Mouse (Mus musculus) hindbrain, embryonic 14.5 days (tissue): ENCODE data around the gene Ace3. TPM values are rescaled to one million over a fixed set of nuclear protein-coding genes. Genes with fewer than 3 reads are reported as not detected.

ENCODE experiments used
- ATAC-seq: fragments of 200-750 bp; cut with Nextera tagmentation; 2 replicates; pipeline ENCODE4 v1.8.0; 2017; ENCODE audit warnings: moderate number of reproducible peaks, mild to moderate bottlenecking, moderate TSS enrichment, moderate library complexity; ENCODE audit not compliant: low FRiP score
- DNase-seq: peaks from one replicate; pipeline ENCODE4 v3.0.0-alpha.2; 2015; ENCODE audit warnings: low spot score
- H3K27ac ChIP-seq: fragments of 300-500 bp; sonication (generic); 2 replicates; pipeline ENCODE4 v1.5.1; 2014; ENCODE audit warnings: mild to moderate bottlenecking, moderate library complexity
- H3K27me3 ChIP-seq: fragments of 300-500 bp; sonication (generic); 2 replicates; pipeline ENCODE4 v1.6.1; 2014; ENCODE audit warnings: mild to moderate bottlenecking, low read length, mixed read lengths; ENCODE audit not compliant: control insufficient read depth, insufficient read depth
- H3K36me3 ChIP-seq: fragments of 300-500 bp; sonication (generic); replicated peaks from 2 replicates; pipeline ENCODE4 v1.6.1; 2014; ENCODE audit not compliant: control insufficient read depth, insufficient read depth
- H3K4me1 ChIP-seq: fragments of 300-500 bp; sonication (generic); replicated peaks from 2 replicates; pipeline ENCODE4 v1.6.1; 2014; ENCODE audit warnings: antibody characterized with exemption, low read length, mixed read lengths; ENCODE audit not compliant: control insufficient read depth, insufficient read depth
- H3K4me2 ChIP-seq: fragments of 300-500 bp; sonication (generic); replicated peaks from 2 replicates; pipeline ENCODE4 v1.6.1; 2014; ENCODE audit warnings: mild to moderate bottlenecking, moderate library complexity
- H3K4me3 ChIP-seq: fragments of 300-500 bp; sonication (generic); replicated peaks from 2 replicates; pipeline ENCODE4 v1.5.1; 2014; ENCODE audit warnings: mild to moderate bottlenecking, low read length
- H3K9ac ChIP-seq: fragments of 300-500 bp; sonication (generic); 2 replicates; pipeline ENCODE4 v1.6.1; 2014
- H3K9me3 ChIP-seq: fragments of 300-500 bp; sonication (generic); 2 replicates; pipeline ENCODE4 v1.6.1; 2016; ENCODE audit warnings: low read length; ENCODE audit not compliant: control insufficient read depth
- WGBS: fragments of 180-500 bp; shearing (Covaris S2); extraction: QIAGEN DNeasy Blood & Tissue Kit; methylation state at CpG from one replicate; pipeline ENCODE4 v1.1.7; 2014; 5-methylcytosine and 5-hydroxymethylcytosine counted together
- polyA plus RNA-seq: library from polyadenylated mRNA; unstranded; fragments of >200 nt; fragmentation: Nextera tagmentation; extraction: Ambion mirVana; gene quantifications from 2 replicates; pipeline ENCODE4 v1.2.1, GENCODE M21; 2014

Gene Ace3
- polyA plus RNA-seq, 1 experiment from 2014 or later = not detected

DNA sequence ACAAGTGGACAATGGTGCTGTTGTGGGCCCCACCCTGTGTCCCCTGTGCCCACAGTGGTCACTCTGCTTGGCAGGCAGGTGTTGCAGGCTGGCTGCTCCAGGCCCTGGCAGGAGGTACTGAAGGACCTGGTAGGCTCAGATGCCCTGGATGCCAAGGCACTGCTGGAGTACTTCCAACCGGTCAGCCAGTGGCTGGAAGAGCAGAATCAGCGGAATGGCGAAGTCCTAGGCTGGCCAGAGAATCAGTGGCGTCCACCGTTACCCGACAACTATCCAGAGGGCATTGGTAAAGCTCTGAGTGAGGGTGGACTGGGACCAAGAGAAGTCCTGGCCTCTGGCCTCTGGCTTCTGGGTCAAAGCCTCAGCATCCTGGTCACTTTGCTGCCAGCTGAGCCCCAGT, 19.9 kb upstream of the Ace3 start:
- no peak overlapping the region for H3K27ac ChIP-seq
- H3K4me1 ChIP-seq = no peaks in the 10 kb centered on the region
- no peak overlapping the region for H3K4me3 ChIP-seq
- DNase-seq = no peak
- H3K27me3 ChIP-seq = no peaks in the 10 kb centered on the region; the same call in 1 of the 2 replicates
- H3K4me2 ChIP-seq = no peak overlapping the region
- no peaks in the 10 kb centered on the region for H3K9me3 ChIP-seq
- WGBS = 93% methylated on average over 6 of the region's 6 CpGs
- H3K9ac ChIP-seq = no peak overlapping the region
- no peak for ATAC-seq
- no peaks in the 10 kb centered on the region for H3K36me3 ChIP-seq

GRCm38 (mm10) chr11:105975050-105975449, 19.4 kb upstream of the Ace3 start:
- Histone ChIP-seq H3K9ac (no peak overlapping the region), H3K27me3 (no peaks in the 10 kb centered on the region; the same call in 1 of the 2 replicates), H3K4me2 (no peak overlapping the region), H3K4me1 (no peaks in the 10 kb centered on the region), H3K36me3 (no peaks in the 10 kb centered on the region), H3K27ac (no peak overlapping the region), H3K9me3 (no peaks in the 10 kb centered on the region), H3K4me3 (no peak overlapping the region)
- ATAC-seq = no peak
- no peak for DNase-seq
- WGBS = 79% methylated on average over 3 of the region's 3 CpGs

DNA sequence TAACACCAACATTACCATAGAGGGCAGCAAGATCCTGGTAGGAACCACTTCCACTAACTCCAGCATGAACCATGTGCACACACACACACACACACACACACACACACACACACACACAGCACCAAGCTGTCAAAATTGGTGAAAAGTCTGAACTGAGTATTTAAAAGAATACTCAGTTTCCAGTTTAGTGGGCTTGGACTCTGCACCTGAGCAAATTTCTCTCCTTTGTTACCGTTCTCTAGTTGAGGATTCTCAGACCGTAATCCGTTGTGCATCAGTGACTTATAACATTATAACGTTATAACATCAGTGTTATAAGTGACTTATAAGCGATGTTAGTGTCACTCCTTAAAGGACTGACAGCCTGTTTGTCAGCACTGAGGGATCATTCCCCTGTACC, 18.8 kb upstream of the Ace3 start:
- Histone ChIP-seq H3K9me3 (no peaks in the 10 kb centered on the region), H3K27me3 (no peaks in the 10 kb centered on the region), H3K9ac (no peak overlapping the region), H3K27ac (no peak overlapping the region), H3K4me2 (no peak overlapping the region), H3K4me1 (no peaks in the 10 kb centered on the region), H3K36me3 (no peaks in the 10 kb centered on the region), H3K4me3 (no peak overlapping the region)
- DNase-seq (no peak), ATAC-seq (no peak)
- WGBS = 96% methylated on average over 5 of the region's 5 CpGs

DNA sequence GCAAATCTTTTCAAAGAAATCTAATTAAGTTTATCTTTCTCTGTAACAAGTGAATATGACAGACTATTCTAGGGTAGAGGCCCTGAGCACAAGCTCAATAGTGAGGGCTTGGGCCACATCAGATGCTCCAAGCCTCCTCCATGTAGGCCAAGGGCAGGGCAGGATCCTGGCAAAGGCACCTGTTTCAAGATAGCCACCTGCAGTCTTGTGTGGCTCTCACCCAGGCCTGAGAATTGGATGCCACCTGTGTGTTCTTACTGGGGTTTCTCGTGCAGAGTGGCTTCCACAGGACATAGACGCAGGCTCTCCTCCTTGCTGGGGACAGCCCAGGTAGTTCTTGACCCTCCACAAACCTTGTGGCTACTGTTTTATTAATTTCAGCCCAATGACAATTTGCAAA, 16.2 kb upstream of the Ace3 start:
- no peak overlapping the region for H3K27ac ChIP-seq
- H3K36me3 ChIP-seq = no peaks in the 10 kb centered on the region
- DNase-seq (no peak), ATAC-seq (no peak)
- H3K4me3 ChIP-seq = no peak overlapping the region
- H3K27me3 ChIP-seq = no peaks in the 10 kb centered on the region
- 88% methylated on average over 2 of the region's 2 CpGs for WGBS
- no peaks in the 10 kb centered on the region for H3K9me3 ChIP-seq
- H3K9ac ChIP-seq = no peak overlapping the region
- H3K4me1 ChIP-seq = no peaks in the 10 kb centered on the region
- H3K4me2 ChIP-seq = no peak overlapping the region

DNA sequence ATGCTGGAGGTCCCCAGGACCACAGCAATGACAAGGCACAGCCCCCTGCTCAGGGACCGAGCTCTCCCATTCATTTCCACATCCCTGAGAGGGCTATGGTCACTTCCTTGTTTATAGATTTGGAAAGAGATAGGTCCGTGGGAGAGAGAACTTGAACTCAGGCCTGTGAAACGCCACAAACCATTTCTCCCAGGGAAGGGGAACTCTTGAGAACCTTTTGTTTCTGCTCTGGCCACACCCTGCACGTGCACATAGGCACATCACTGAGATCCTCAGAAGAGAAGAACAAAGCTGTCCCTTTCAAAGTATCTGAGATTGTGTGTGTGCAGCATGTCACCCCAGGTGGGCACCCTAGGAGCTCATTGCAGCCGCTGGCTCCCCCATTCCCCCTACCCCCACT, 15.8 kb upstream of the Ace3 start:
- H3K4me1 ChIP-seq = no peaks in the 10 kb centered on the region
- no peaks in the 10 kb centered on the region for H3K9me3 ChIP-seq
- DNase-seq (no peak), ATAC-seq (no peak)
- no peak overlapping the region for H3K4me3 ChIP-seq
- no peaks in the 10 kb centered on the region for H3K27me3 ChIP-seq
- WGBS = 69% methylated on average over 5 of the region's 5 CpGs
- H3K27ac ChIP-seq = no peak overlapping the region
- H3K36me3 ChIP-seq = no peaks in the 10 kb centered on the region
- no peak overlapping the region for H3K4me2 ChIP-seq
- H3K9ac ChIP-seq = no peak overlapping the region

DNA sequence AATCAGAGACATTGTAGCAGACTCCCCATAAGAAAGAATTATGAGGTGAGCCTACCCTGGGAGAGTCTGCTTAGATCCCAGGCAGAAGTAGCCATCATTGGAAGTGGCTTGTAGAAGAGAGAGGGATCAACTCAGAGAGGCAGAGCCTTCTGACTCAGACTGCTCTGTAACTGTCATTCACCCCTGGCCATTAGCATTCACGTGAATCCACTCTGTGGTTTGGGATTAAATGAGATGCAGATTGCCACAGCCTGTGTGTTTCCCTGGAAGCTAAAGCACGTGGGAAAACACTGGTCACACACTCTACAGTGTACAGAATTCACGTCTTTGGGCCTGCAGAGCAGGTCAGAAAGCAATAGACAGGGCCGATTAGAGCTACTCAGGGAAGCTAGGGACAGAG, 10.0 kb upstream of the Ace3 start:
- no peak overlapping the region for H3K4me2 ChIP-seq
- H3K36me3 ChIP-seq = no peaks in the 10 kb centered on the region
- no peak overlapping the region for H3K9ac ChIP-seq
- H3K9me3 ChIP-seq = no peaks in the 10 kb centered on the region
- WGBS = 53% methylated on average over 4 of the region's 4 CpGs
- no peaks in the 10 kb centered on the region for H3K4me1 ChIP-seq
- H3K27ac ChIP-seq = no peak overlapping the region
- no peaks in the 10 kb centered on the region for H3K27me3 ChIP-seq
- DNase-seq (no peak), ATAC-seq (no peak)
- H3K4me3 ChIP-seq = no peak overlapping the region

DNA sequence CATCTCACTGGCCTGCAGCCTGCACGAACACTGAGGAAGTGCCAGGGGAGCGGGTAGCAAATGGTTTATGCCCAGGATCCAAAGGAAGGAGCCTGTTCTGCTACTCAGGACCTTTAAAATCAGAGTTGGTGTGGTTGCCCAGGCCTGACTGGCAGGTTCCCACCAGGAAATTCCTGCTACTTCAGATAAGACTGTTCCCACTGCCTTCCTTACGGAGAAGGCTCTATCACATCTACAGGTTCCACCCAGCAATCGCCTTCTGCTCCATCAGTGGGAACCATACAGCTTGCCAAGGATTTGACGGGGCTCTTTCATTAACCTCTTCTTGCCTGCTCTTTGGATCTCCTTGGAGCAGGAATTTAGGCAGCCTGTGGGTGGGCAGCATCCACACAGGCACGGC, 7.0 kb upstream of the Ace3 start:
- no peak for ATAC-seq
- no peak overlapping the region for H3K9ac ChIP-seq
- H3K9me3 ChIP-seq = no peaks in the 10 kb centered on the region
- no peak overlapping the region for H3K27ac ChIP-seq
- H3K4me3 ChIP-seq = no peak overlapping the region
- no peaks in the 10 kb centered on the region for H3K4me1 ChIP-seq
- H3K36me3 ChIP-seq = no peaks in the 10 kb centered on the region
- 76% methylated on average over 6 of the region's 6 CpGs for WGBS
- DNase-seq = no peak
- H3K27me3 ChIP-seq = no peaks in the 10 kb centered on the region
- H3K4me2 ChIP-seq = no peak overlapping the region

DNA sequence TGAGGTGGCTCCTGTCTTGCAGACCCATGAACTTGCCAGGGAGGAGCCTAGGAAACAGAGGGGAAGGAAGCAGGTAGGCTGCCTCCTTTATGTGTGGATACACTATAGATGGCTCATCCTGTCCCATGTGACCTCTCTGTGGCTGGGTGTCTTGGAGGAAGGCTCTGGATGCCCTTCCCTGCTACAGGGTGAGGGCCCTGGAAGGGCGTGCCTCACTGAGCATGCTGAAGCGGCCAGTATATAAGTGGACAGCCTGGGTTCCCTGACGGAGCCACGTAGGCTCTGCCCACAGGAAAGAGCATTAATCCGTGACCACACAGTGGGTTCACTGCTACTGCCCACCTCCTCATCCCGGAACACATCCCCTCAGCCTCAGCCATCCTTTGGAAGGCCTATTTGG, 5.0 kb upstream of the Ace3 start:
- Histone ChIP-seq H3K4me2 (no peak overlapping the region), H3K27me3 (no peaks in the 10 kb centered on the region), H3K9ac (no peak overlapping the region), H3K4me1 (no peaks in the 10 kb centered on the region), H3K4me3 (no peak overlapping the region), H3K27ac (no peak overlapping the region), H3K9me3 (no peaks in the 10 kb centered on the region), H3K36me3 (no peaks in the 10 kb centered on the region)
- 85% methylated on average over 6 of the region's 6 CpGs for WGBS
- ATAC-seq (no peak), DNase-seq (no peak)

- H3K4me1 ChIP-seq = no peaks in the 10 kb centered on the region
- H3K36me3 ChIP-seq = no peaks in the 10 kb centered on the region
- H3K4me2 ChIP-seq = no peak overlapping the region
- no peaks in the 10 kb centered on the region for H3K27me3 ChIP-seq
- DNase-seq = no peak
- no peak overlapping the region for H3K9ac ChIP-seq
- no peak for ATAC-seq
- H3K9me3 ChIP-seq = no peaks in the 10 kb centered on the region
- H3K4me3 ChIP-seq = no peak overlapping the region
- H3K27ac ChIP-seq = no peak overlapping the region
- WGBS = 61% methylated on average over 2 of the region's 2 CpGs
Observed at GRCm38 (mm10) chr11:105990231-105990630, 4.2 kb upstream of the Ace3 start.

- no peaks in the 10 kb centered on the region for H3K36me3 ChIP-seq
- DNase-seq (no peak), ATAC-seq (no peak)
- WGBS = 99% methylated on average over 6 of the region's 6 CpGs
- H3K9ac ChIP-seq = no peak overlapping the region
- H3K27me3 ChIP-seq = no peaks in the 10 kb centered on the region
- H3K4me3 ChIP-seq = no peak overlapping the region
- H3K4me2 ChIP-seq = no peak overlapping the region
- no peak overlapping the region for H3K27ac ChIP-seq
- no peaks in the 10 kb centered on the region for H3K4me1 ChIP-seq
- no peaks in the 10 kb centered on the region for H3K9me3 ChIP-seq
Observed at GRCm38 (mm10) chr11:106000062-106000461, 5.6 kb downstream of the Ace3 start.
